Mouse (Mus musculus): ENCODE results near the gene Nin. TPM values are rescaled to one million over a fixed set of nuclear protein-coding genes. Genes with fewer than 3 reads are reported as not detected.
"Not testable (repeated sequence)": the region's sequence is repeated elsewhere in the genome, so short reads cannot be mapped to it uniquely, and the experiment has no call there.

Gene Nin
- polyA plus RNA-seq, 1 experiment from 2014 or later, result 2.2 TPM

- H3K9ac ChIP-seq (ENCODE audit: low read depth, low read length), result 0 out of 2 replicates have a peak overlapping the region, but pooled peaks have one; percentile 22
- no peaks in the 10 kb centered on the region for H3K9me3 ChIP-seq (ENCODE audit: control insufficient read depth)
- ATAC-seq, result no peak
- no peaks in the 10 kb centered on the region for H3K36me3 ChIP-seq (ENCODE audit: control insufficient read depth, insufficient read depth)
- no peak for TF ChIP-seq CTCF (IDR thresholded peaks at IDR 0.05; ENCODE audit: low read depth)
- 10% methylated on average over 13 of the region's 13 CpGs for WGBS
- H3K4me1 ChIP-seq (replicated peaks; ENCODE audit: control insufficient read depth, insufficient read depth, low read length), result no peaks in the 10 kb centered on the region
- no peak overlapping the region for H3K27ac ChIP-seq (ENCODE audit: low read depth, low read length)
- H3K4me3 ChIP-seq (ENCODE audit: low read depth, low read length), result peak overlapping the region; percentile 32
- H3K4me2 ChIP-seq (replicated peaks; ENCODE audit: low read depth), result peak overlapping the region; percentile 59
- H3K27me3 ChIP-seq (replicated peaks; ENCODE audit: control insufficient read depth, insufficient read depth, low read length), result no peaks in the 10 kb centered on the region
Measured at GRCm38 (mm10) chr12:70147986-70148630, 34.6 kb upstream of the Nin start.

- no peak for TF ChIP-seq CTCF (IDR thresholded peaks at IDR 0.05; ENCODE audit: low read depth)
- H3K9ac ChIP-seq (ENCODE audit: low read depth, low read length), result no peak overlapping the region
- H3K4me2 ChIP-seq (replicated peaks; ENCODE audit: low read depth), result no peak overlapping the region
- no peaks in the 10 kb centered on the region for H3K9me3 ChIP-seq (ENCODE audit: control insufficient read depth)
- H3K27ac ChIP-seq (ENCODE audit: low read depth, low read length), result no peak overlapping the region
- H3K36me3 ChIP-seq (ENCODE audit: control insufficient read depth, insufficient read depth), result no peaks in the 10 kb centered on the region
- H3K4me1 ChIP-seq (replicated peaks; ENCODE audit: control insufficient read depth, insufficient read depth, low read length), result no peaks in the 10 kb centered on the region
- H3K27me3 ChIP-seq (replicated peaks; ENCODE audit: control insufficient read depth, insufficient read depth, low read length), result no peaks in the 10 kb centered on the region
- no peak for ATAC-seq
- no peak overlapping the region for H3K4me3 ChIP-seq (ENCODE audit: low read depth, low read length)
- WGBS, result 88% methylated on average over 6 of the region's 6 CpGs
Measured at GRCm38 (mm10) chr12:70145586-70145985, 32.1 kb upstream of the Nin start.

- Histone ChIP-seq H3K4me2 (replicated peaks; ENCODE audit: low read depth) (peak overlapping the region; percentile 18; the same call in 1 of the 2 replicates), H3K9ac (ENCODE audit: low read depth, low read length) (no peak overlapping the region), H3K36me3 (ENCODE audit: control insufficient read depth, insufficient read depth) (no peaks in the 10 kb centered on the region), H3K9me3 (ENCODE audit: control insufficient read depth) (no peaks in the 10 kb centered on the region), H3K4me3 (ENCODE audit: low read depth, low read length) (no peak overlapping the region), H3K27me3 (replicated peaks; ENCODE audit: control insufficient read depth, insufficient read depth, low read length) (no peaks in the 10 kb centered on the region), H3K4me1 (replicated peaks; ENCODE audit: control insufficient read depth, insufficient read depth, low read length) (no peaks in the 10 kb centered on the region), H3K27ac (ENCODE audit: low read depth, low read length) (no peak overlapping the region; the same call in 1 of the 2 replicates)
- peak; percentile 84 for TF ChIP-seq CTCF (IDR thresholded peaks at IDR 0.05; ENCODE audit: low read depth)
- ATAC-seq, result no peak
- 38% methylated on average over 20 of the region's 20 CpGs for WGBS
Measured at GRCm38 (mm10) chr12:70144637-70145448, 31.3 kb upstream of the Nin start.

- not testable (repeated sequence) for H3K9ac ChIP-seq (ENCODE audit: low read depth, low read length); H3K36me3 ChIP-seq (ENCODE audit: control insufficient read depth, insufficient read depth); H3K27me3 ChIP-seq (replicated peaks; ENCODE audit: control insufficient read depth, insufficient read depth, low read length); ATAC-seq; H3K4me1 ChIP-seq (replicated peaks; ENCODE audit: control insufficient read depth, insufficient read depth, low read length); H3K9me3 ChIP-seq (ENCODE audit: control insufficient read depth); H3K4me3 ChIP-seq (ENCODE audit: low read depth, low read length); H3K4me2 ChIP-seq (replicated peaks; ENCODE audit: low read depth)
- H3K27ac ChIP-seq (ENCODE audit: low read depth, low read length), result peak overlapping the region; percentile 5
- 22% methylated on average over 3 of the region's 3 CpGs for WGBS
Measured at GRCm38 (mm10) chr12:70144106-70144587, 30.6 kb upstream of the Nin start.

- ATAC-seq, result no peak
- Histone ChIP-seq H3K4me3 (ENCODE audit: low read depth, low read length) (no peak overlapping the region), H3K27ac (ENCODE audit: low read depth, low read length) (no peak overlapping the region), H3K9me3 (ENCODE audit: control insufficient read depth) (no peaks in the 10 kb centered on the region), H3K27me3 (replicated peaks; ENCODE audit: control insufficient read depth, insufficient read depth, low read length) (no peaks in the 10 kb centered on the region), H3K4me1 (replicated peaks; ENCODE audit: control insufficient read depth, insufficient read depth, low read length) (no peaks in the 10 kb centered on the region), H3K36me3 (ENCODE audit: control insufficient read depth, insufficient read depth) (no peaks in the 10 kb centered on the region), H3K4me2 (replicated peaks; ENCODE audit: low read depth) (no peak overlapping the region), H3K9ac (ENCODE audit: low read depth, low read length) (no peak overlapping the region)
- TF ChIP-seq CTCF (IDR thresholded peaks at IDR 0.05; ENCODE audit: low read depth), result no peak
- 83% methylated on average over 5 of the region's 5 CpGs for WGBS
Measured at GRCm38 (mm10) chr12:70140993-70141576, 27.6 kb upstream of the Nin start.

- Histone ChIP-seq H3K9me3 (ENCODE audit: control insufficient read depth) (no peaks in the 10 kb centered on the region), H3K4me1 (replicated peaks; ENCODE audit: control insufficient read depth, insufficient read depth, low read length) (no peaks in the 10 kb centered on the region), H3K4me2 (replicated peaks; ENCODE audit: low read depth) (no peak overlapping the region), H3K27me3 (replicated peaks; ENCODE audit: control insufficient read depth, insufficient read depth, low read length) (no peaks in the 10 kb centered on the region), H3K9ac (ENCODE audit: low read depth, low read length) (no peak overlapping the region), H3K27ac (ENCODE audit: low read depth, low read length) (no peak overlapping the region), H3K36me3 (ENCODE audit: control insufficient read depth, insufficient read depth) (no peaks in the 10 kb centered on the region), H3K4me3 (ENCODE audit: low read depth, low read length) (no peak overlapping the region)
- TF ChIP-seq CTCF (IDR thresholded peaks at IDR 0.05; ENCODE audit: low read depth), result no peak
- no peak for ATAC-seq
- WGBS, result 93% methylated on average over 5 of the region's 5 CpGs
Measured at GRCm38 (mm10) chr12:70140542-70140941, 27.0 kb upstream of the Nin start.

All from intestine, postnatal 0 days (tissue).